ENCODE assay signal across 13 mouse cellular contexts in the genomic region with DNA sequence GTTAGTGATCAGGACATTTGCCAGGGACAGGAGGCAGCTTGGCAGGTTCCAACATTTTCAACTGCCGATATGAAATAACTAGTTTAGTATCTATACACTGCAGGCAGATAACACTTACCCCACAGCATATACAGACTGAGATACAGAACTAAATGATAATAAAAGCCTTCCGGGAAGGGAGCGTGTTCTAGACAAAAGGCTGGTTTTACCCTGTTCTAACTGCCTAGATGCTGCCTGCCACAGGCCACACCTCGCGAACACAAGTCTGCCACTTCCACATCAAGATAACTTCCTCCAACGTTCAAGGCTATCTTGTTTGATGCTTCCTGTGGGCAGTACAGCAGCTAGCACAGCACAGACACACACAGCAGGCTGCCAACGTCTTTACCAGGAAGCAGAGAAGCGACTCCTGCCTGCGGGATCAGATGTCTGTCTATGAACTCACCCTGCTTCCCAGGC. TPM values are rescaled to one million over a fixed set of nuclear protein-coding genes. Genes with fewer than 3 reads are reported as not detected.
DNase-seq lines count a peak whose midpoint lies in the region; ATAC-seq and TF ChIP-seq lines count a peak whose summit lies in the region.
"Had no signal": no experiment of that assay in that cellular context is flagged by ENCODE, and none has a peak within 500 bp of the region (broad histone marks: within the 10 kb centered on the region; RNA-seq: fewer than 3 reads in every experiment).

No protein-coding gene starts in this region.

- no peak overlapping the region for H3K4me2 ChIP-seq in intestine, embryonic 14.5 days (ENCODE audit: low read length)
- no peak overlapping the region for H3K4me2 ChIP-seq in intestine, postnatal 0 days (replicated peaks; ENCODE audit: low read depth)
- H3K4me2 ChIP-seq: kidney, embryonic 15.5 days; midbrain, embryonic 13.5 days had no signal

- no peak for DNase-seq in intestine, embryonic 14.5 days (ENCODE audit: low spot score)
- peak; percentile 71 for DNase-seq in ES-CJ7 (ENCODE audit: low read depth, low spot score)
- DNase-seq in urinary bladder, postnatal 25 days (ENCODE audit: low spot score), result no peak
- DNase-seq in left cerebral cortex, postnatal 36 days (ENCODE audit: low spot score in 2 of 2), result no peak
- no peak for DNase-seq in layer of hippocampus, adult 8-10 months (ENCODE audit: low spot score in 2 of 2)

- H3K36me3 ChIP-seq in intestine, embryonic 14.5 days (ENCODE audit: control insufficient read depth, insufficient read depth, low read length), result peaks cover 69% of the 10 kb centered on the region
- H3K36me3 ChIP-seq in intestine, postnatal 0 days (ENCODE audit: control insufficient read depth, insufficient read depth), result peaks cover 51% of the 10 kb centered on the region

- H3K27ac ChIP-seq in intestine, embryonic 14.5 days (ENCODE audit: low read depth), result peak overlapping the region; percentile 43; the same call in 1 of the 2 replicates
- no peak overlapping the region for H3K27ac ChIP-seq in intestine, postnatal 0 days (ENCODE audit: low read depth, low read length)
- H3K27ac ChIP-seq: heart, embryonic 10.5 days; kidney, embryonic 15.5 days; limb, embryonic 10.5 days; midbrain, embryonic 13.5 days had no signal

- no peaks in the 10 kb centered on the region for H3K4me1 ChIP-seq in intestine, embryonic 14.5 days (replicated peaks; ENCODE audit: control insufficient read depth, insufficient read depth, low read length)
- H3K4me1 ChIP-seq in intestine, postnatal 0 days (replicated peaks; ENCODE audit: control insufficient read depth, insufficient read depth, low read length), result no peaks in the 10 kb centered on the region
- H3K4me1 ChIP-seq: kidney, embryonic 15.5 days; limb, embryonic 10.5 days; midbrain, embryonic 13.5 days had no signal

- TF ChIP-seq CTCF in intestine, postnatal 0 days (IDR thresholded peaks at IDR 0.05; ENCODE audit: low read depth), result no peak

- no peak overlapping the region; the same call in 1 of the 2 replicates for H3K9ac ChIP-seq in intestine, embryonic 14.5 days (ENCODE audit: low read length)
- no peak overlapping the region for H3K9ac ChIP-seq in intestine, postnatal 0 days (ENCODE audit: low read depth, low read length)
- H3K9ac ChIP-seq: kidney, embryonic 15.5 days; midbrain, embryonic 13.5 days had no signal

- 0 out of 2 replicates have a peak, but pooled peaks cover 2% of the 10 kb centered on the region for H3K9me3 ChIP-seq in intestine, embryonic 14.5 days (ENCODE audit: control insufficient read depth, low read length)
- H3K9me3 ChIP-seq in intestine, postnatal 0 days (ENCODE audit: control insufficient read depth), result no peaks in the 10 kb centered on the region
- H3K9me3 ChIP-seq: heart, embryonic 10.5 days; kidney, embryonic 15.5 days; limb, embryonic 10.5 days had no signal

- WGBS in intestine, embryonic 14.5 days, result 71% methylated on average over 9 of the region's 9 CpGs
- WGBS in intestine, postnatal 0 days, result 59% methylated on average over 9 of the region's 9 CpGs

- no peaks in the 10 kb centered on the region for H3K27me3 ChIP-seq in intestine, embryonic 14.5 days (replicated peaks; ENCODE audit: control insufficient read depth, insufficient read depth, low read length)
- no peaks in the 10 kb centered on the region for H3K27me3 ChIP-seq in intestine, postnatal 0 days (replicated peaks; ENCODE audit: control insufficient read depth, insufficient read depth, low read length)
- H3K27me3 ChIP-seq: kidney, embryonic 15.5 days; midbrain, embryonic 13.5 days had no signal

- ATAC-seq in intestine, embryonic 14.5 days (replicated peaks; ENCODE audit: low FRiP score, low TSS enrichment, low read depth), result no peak
- ATAC-seq in intestine, postnatal 0 days, result no peak
- ATAC-seq in erythroblast, adult 5-6 weeks (replicated peaks; ENCODE audit: low FRiP score, poor library complexity, severe bottlenecking), result peak; percentile 65
- ATAC-seq in monocyte, adult 5-6 weeks (replicated peaks; ENCODE audit: insufficient number of reproducible peaks, low FRiP score, low TSS enrichment, poor library complexity, severe bottlenecking), result peak; percentile 84
- ATAC-seq: forebrain, embryonic 14.5 days; midbrain, embryonic 13.5 days had no signal

- intact Hi-C loops in left cerebral cortex, postnatal 36 days (cut with DNase I), result no loop called here

- no peak overlapping the region for H3K4me3 ChIP-seq in intestine, embryonic 14.5 days (ENCODE audit: low read depth, low read length)
- no peak overlapping the region for H3K4me3 ChIP-seq in intestine, postnatal 0 days (ENCODE audit: low read depth, low read length)
- H3K4me3 ChIP-seq: heart, embryonic 10.5 days; kidney, embryonic 15.5 days; limb, embryonic 10.5 days; midbrain, embryonic 13.5 days had no signal

RNA-seq across cellular contexts. Expression of a gene that starts 43.6 kb away (rescaled TPM):
- 70.1 and 72.7 TPM in 2 replicates for polyA plus RNA-seq in intestine, embryonic 14.5 days (2014; fragmentation: Nextera tagmentation; extraction: Ambion mirVana)
- 22.9 and 24.1 TPM in 2 replicates for polyA plus RNA-seq in intestine, postnatal 0 days (2015; fragmentation: Nextera tagmentation; extraction: Ambion mirVana)
- total RNA-seq in erythroblast, adult 5-6 weeks (2015; ENCODE audit: low replicate concordance), result 7.9 and 9.0 TPM in 2 replicates
- total RNA-seq in erythroblast, adult 5-6 weeks (2017; ENCODE audit: low replicate concordance), result 6.8 and 17.8 TPM in 2 replicates
- total RNA-seq in monocyte, adult 5-6 weeks (2017), result 12.9 to 17.9 TPM (median 14.7 TPM) in 3 replicates
- 10 to 100 TPM; 21.5 to 22.2 TPM for total RNA-seq in left cerebral cortex, postnatal 36 days (2021)
- total RNA-seq in layer of hippocampus, adult 8-10 months (2022), result 10 to 100 TPM; 17.6 to 25.6 (median 23.2) TPM

RNA-seq across cellular contexts. Expression of a gene that starts 43.8 kb away (rescaled TPM):
- 267 TPM in 2 replicates for polyA plus RNA-seq in intestine, embryonic 14.5 days (2014; fragmentation: Nextera tagmentation; extraction: Ambion mirVana)
- 126 and 129 TPM in 2 replicates for polyA plus RNA-seq in intestine, postnatal 0 days (2015; fragmentation: Nextera tagmentation; extraction: Ambion mirVana)
- 41.8 and 43.6 TPM in 2 replicates for total RNA-seq in erythroblast, adult 5-6 weeks (2015; ENCODE audit: low replicate concordance)
- total RNA-seq in erythroblast, adult 5-6 weeks (2017; ENCODE audit: low replicate concordance), result 62.3 and 80.2 TPM in 2 replicates
- total RNA-seq in monocyte, adult 5-6 weeks (2017), result 68.7 to 107 TPM (median 85.6 TPM) in 3 replicates
- 100 to 1,000 TPM; 139 to 167 TPM for total RNA-seq in left cerebral cortex, postnatal 36 days (2021)
- 100 to 1,000 TPM; 130 to 158 (median 141) TPM for total RNA-seq in layer of hippocampus, adult 8-10 months (2022)

Comparison
In these comparisons a context has a peak if more than half of its experiments do, and no peak if none do; other contexts are left out.
1. ATAC-seq: peak in erythroblast, adult 5-6 weeks (single experiment) and monocyte, adult 5-6 weeks (single experiment); none in intestine, embryonic 14.5 days (single experiment) and intestine, postnatal 0 days (single experiment).